Mouse (Mus musculus) gastrocnemius, postnatal 10 days (tissue): ENCODE data around the gene Nmral1. TPM values are rescaled to one million over a fixed set of nuclear protein-coding genes. Genes with fewer than 3 reads are reported as not detected.
"Not testable (repeated sequence)": the region's sequence is repeated elsewhere in the genome, so short reads cannot be mapped to it uniquely, and the experiment has no call there.

ENCODE experiments used
- DNase-seq: peaks from one replicate; pipeline ENCODE4 v3.0.0; 2021; ENCODE audit warnings: mixed read lengths
- total RNA-seq, 2 experiments: library from RNA; stranded (reverse); gene quantifications; 2 replicates each; pipeline ENCODE4 v1.2.3; 2021

Gene Nmral1
- total RNA-seq, 2 experiments from 2014 or later = 6.8 to 7.1 TPM

- DNase-seq = no peak
These were observed 5.1 kb downstream of the Nmral1 start for GRCm38 (mm10) chr16:4713861-4714710.

DNA sequence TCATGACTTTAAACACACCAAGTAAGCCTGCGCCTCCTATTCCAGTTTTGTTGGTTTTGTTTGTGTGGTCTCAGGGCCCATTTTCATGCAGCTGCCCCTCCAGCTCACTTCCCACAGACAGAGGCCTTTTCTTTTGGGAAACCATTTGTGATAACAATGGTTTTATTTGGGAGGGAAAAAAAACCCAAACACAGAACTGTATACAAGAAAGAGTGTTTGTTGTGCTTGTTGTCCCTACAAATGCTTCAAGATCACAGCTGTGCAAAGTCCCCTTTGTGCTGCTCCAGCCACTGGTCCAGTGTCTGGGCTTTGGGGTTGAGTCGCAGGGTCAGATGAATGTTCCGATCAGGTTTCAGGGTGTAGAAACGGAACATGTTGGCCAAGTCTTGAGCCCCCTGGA, 8.0 kb downstream of the Nmral1 start:
- no peak for DNase-seq

DNA sequence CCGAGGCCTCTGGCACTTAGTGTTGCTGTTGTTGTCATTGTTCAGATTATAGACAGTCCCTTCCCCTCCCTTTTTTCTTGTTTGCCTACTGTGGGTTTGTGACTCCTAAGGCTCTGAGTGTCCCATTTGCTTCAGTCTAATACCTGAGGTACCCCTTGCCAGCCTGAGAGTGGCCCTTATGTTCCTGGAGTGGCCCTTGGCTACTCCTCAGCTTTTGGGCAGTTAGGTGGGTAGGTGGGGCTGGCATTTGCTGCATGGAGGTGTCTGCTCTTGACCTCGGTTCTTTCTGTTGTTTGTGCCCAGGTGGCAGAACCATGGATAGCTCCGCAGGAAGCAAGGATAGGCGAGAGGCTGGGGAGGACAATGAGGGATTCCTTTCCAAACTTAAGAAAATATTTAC, 13.6 kb downstream of the Nmral1 start:
- no peak for DNase-seq

GRCm38 (mm10) chr16:4702646-4703045, 16.5 kb downstream of the Nmral1 start:
- no peak for DNase-seq

DNA sequence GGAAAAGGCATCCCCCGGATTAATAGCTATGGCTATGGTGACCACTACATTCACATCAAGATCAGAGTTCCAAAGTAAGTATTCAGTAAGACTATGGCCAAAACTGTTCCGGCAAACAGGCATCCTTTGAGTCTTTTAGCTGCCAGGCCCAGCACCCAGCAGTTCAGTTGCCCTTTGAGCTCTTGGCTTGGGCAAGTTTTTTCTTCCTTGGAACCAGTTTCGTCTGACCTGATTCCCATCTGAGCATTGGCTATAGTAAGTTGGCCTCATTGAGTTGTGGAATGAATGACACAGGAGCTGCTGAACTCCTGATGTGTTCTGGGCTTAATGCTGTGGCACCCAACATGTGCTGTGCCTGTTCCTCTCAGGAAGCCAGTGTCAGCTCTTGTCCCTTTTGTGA, 17.9 kb downstream of the Nmral1 start:
- DNase-seq = no peak

- not testable (repeated sequence) for DNase-seq
These were observed 29.8 kb downstream of the Nmral1 start for GRCm38 (mm10) chr16:4689371-4689770.

GRCm38 (mm10) chr16:4684457-4684791, 34.7 kb downstream of the Nmral1 start:
- DNase-seq = no peak

GRCm38 (mm10) chr16:4683581-4684456, 35.3 kb downstream of the Nmral1 start:
- DNase-seq = peak; percentile 100

GRCm38 (mm10) chr16:4683193-4683580, 36.0 kb downstream of the Nmral1 start:
- DNase-seq = no peak

DNA sequence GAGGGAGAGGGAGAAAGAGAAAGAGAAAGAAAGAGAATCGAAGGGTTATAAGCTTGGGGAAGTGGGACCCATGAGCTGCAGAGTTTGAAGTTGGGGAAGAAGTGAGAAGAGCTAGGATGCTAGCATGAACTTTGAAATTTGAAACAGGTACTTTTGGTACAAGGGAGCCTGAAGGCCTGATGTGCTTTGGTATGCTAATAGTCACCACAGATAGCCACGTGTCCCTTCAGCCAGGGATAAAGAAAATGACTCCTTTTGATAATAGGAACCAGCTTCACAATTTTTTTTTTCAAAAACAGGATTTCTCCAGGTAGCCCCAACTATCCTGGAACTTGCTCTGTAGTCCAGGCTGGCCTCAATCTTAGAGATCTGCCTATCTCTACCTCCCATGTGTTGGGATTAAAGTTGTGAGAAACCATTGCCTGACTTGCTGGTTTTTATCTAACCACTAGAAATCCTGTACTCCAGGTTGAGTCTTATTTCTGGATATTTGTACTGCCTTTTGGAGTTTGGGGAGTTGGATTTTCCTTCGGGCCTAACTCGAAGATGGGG, 36.5 kb downstream of the Nmral1 start:
- DNase-seq = no peak

GRCm38 (mm10) chr16:4680922-4681455, 38.2 kb downstream of the Nmral1 start:
- not testable (repeated sequence) for DNase-seq

GRCm38 (mm10) chr16:4679121-4680018, 39.8 kb downstream of the Nmral1 start, which contains the start of gene Coro7:
TSS of gene Coro7 (minus strand) at chr16:4679777.
- peak; percentile 80 for DNase-seq

DNA sequence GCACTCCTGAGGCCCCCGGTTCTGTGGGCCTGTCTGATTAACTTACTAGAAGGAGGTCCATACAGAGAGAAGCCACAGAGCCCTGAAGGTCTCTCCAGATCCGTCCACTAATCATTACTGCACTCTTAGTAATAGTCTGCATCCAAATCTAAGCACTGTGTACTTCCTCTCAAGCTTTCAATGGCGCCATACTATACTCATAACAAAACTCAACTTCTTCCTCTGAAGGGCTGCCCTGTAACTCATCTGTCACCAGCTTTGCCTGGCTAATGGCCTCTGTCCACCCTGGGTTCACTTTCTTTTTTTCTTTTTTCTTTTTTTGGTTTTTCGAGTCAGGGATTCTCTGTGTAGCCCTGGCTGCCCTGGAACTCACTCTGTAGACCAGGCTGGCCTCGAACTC, 41.1 kb downstream of the Nmral1 start:
- no peak for DNase-seq

DNA sequence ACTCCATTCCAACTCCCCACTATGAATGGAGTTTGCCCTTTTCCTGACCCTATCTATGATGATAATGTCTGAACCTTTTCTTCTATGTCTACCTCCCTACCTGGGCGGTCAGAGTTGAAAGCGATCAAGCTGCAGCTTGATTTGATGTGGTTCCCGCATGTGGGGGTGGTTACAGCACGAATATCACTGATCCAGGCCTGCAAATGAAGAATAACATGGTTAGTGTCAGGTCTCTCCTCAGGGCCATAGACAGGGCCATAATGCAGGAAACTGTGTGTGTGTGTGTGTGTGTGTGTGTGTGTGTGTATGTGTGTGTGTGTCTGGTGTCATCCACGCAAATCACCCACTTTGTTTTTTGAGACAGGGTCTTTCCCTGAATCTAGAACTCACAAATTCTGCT, 42.3 kb downstream of the Nmral1 start:
- DNase-seq = no peak

- no peak for DNase-seq
These were observed 45.1 kb downstream of the Nmral1 start for GRCm38 (mm10) chr16:4674091-4674490.

GRCm38 (mm10) chr16:4670317-4670716, 48.8 kb downstream of the Nmral1 start:
- DNase-seq = no peak

DNA sequence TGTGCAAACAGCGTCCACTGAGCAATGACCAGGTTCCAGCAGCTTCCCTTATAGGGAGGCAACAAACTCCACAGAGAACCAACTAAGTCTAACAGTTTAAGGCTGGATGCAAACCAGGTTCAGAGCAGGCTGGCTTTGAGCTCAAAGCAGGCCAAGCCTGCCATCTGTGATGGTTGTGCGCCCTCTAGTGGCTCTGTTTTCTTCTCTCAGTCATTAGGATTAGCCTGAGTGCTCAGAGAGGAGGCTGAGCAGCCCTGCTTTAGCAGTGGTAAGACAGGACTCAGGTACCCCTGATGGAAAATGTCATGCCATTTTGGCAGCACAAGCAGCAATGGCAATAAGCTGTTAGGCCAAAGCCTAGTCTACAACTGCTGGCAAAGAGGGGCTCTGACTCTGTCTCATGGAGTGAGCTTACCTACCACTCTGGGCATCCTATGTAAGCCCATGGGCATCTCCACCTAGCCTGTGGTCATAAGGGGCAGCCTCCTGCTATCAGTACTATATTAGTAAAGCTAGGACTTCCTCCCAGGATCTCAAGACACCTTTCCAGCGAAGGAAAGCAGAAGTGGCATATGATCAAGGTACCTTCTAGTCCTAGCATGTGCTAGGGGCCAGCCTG, 51.9 kb downstream of the Nmral1 start:
- peak; percentile 91 for DNase-seq

- DNase-seq = no peak
These were observed 53.4 kb downstream of the Nmral1 start for GRCm38 (mm10) chr16:4665726-4666125.

GRCm38 (mm10) chr16:4663806-4664205, 55.4 kb downstream of the Nmral1 start:
- DNase-seq = no peak

- no peak for DNase-seq
These were observed 57.6 kb downstream of the Nmral1 start for GRCm38 (mm10) chr16:4661605-4662004.
